Mouse (Mus musculus) MEL (cell line): ENCODE data around the gene Il22ra1.

ENCODE experiments used
- HCFC1 ChIP-seq: IDR thresholded peaks from 2 replicates; pipeline ENCODE4 v1.6.1; 2012; ENCODE audit warnings: low read depth, mild to moderate bottlenecking, inconsistent platforms, low read length, improper control_type of control experiment, moderate library complexity
- MAX ChIP-seq: IDR thresholded peaks from 2 replicates; pipeline ENCODE4 v1.6.1; 2011; ENCODE audit warnings: low read length, improper control_type of control experiment
- RCOR1 ChIP-seq: IDR thresholded peaks from 2 replicates; pipeline ENCODE4 v1.6.1; 2012; ENCODE audit warnings: low read depth, mild to moderate bottlenecking, inconsistent platforms, low read length, improper control_type of control experiment
- UBTF ChIP-seq: IDR thresholded peaks from 2 replicates; pipeline ENCODE4 v1.6.1; 2012; ENCODE audit warnings: low read depth, mild to moderate bottlenecking, inconsistent platforms, low read length, improper control_type of control experiment, moderate library complexity, borderline replicate concordance; ENCODE audit not compliant: insufficient read depth

GRCm38 (mm10) chr4:135768572-135769526 lies 40.9 kb downstream of the Il22ra1 start:
- TF ChIP-seq RCOR1 (no peak), HCFC1 (no peak), UBTF (no peak), MAX (no peak)
